Mouse (Mus musculus) hindbrain, embryonic 13.5 days (tissue): ENCODE results near the gene Ap2a2. TPM values are rescaled to one million over a fixed set of nuclear protein-coding genes. Genes with fewer than 3 reads are reported as not detected.

ENCODE experiments used
- ATAC-seq: fragments of 200-750 bp; cut with Nextera tagmentation; 2 replicates; pipeline ENCODE4 v1.8.0; 2017; ENCODE audit warnings: moderate TSS enrichment; ENCODE audit not compliant: low FRiP score
- H3K27ac ChIP-seq: fragments of 300-500 bp; sonication (generic); 2 replicates; pipeline ENCODE4 v1.5.1; 2015; ENCODE audit warnings: inconsistent platforms, mild to moderate bottlenecking, moderate library complexity
- H3K27me3 ChIP-seq: fragments of 300-500 bp; sonication (generic); 2 replicates; pipeline ENCODE4 v1.6.1; 2015; ENCODE audit warnings: mild to moderate bottlenecking, inconsistent platforms
- H3K36me3 ChIP-seq: fragments of 300-500 bp; sonication (generic); 2 replicates; pipeline ENCODE4 v1.6.1; 2015; ENCODE audit warnings: mild to moderate bottlenecking, inconsistent platforms
- H3K4me1 ChIP-seq: fragments of 300-500 bp; sonication (generic); replicated peaks from 2 replicates; pipeline ENCODE4 v1.6.1; 2015; ENCODE audit warnings: inconsistent platforms
- H3K4me2 ChIP-seq: fragments of 300-500 bp; sonication (generic); 2 replicates; pipeline ENCODE4 v1.6.1; 2015; ENCODE audit warnings: inconsistent platforms, mild to moderate bottlenecking, moderate library complexity
- H3K4me3 ChIP-seq: fragments of 300-500 bp; sonication (generic); 2 replicates; pipeline ENCODE4 v1.5.1; 2015; ENCODE audit warnings: mild to moderate bottlenecking, inconsistent platforms
- H3K9ac ChIP-seq: fragments of 300-500 bp; sonication (generic); 2 replicates; pipeline ENCODE4 v1.6.1; 2015; ENCODE audit warnings: mild to moderate bottlenecking, inconsistent platforms
- H3K9me3 ChIP-seq: fragments of 300-500 bp; sonication (generic); 2 replicates; pipeline ENCODE4 v1.6.1; 2016; ENCODE audit warnings: inconsistent platforms
- WGBS: fragments of 180-500 bp; shearing (Covaris S2); methylation state at CpG from one replicate; pipeline ENCODE4 v1.1.7; 2015; 5-methylcytosine and 5-hydroxymethylcytosine counted together
- polyA plus RNA-seq: library from polyadenylated mRNA; unstranded; fragments of >200 nt; fragmentation: Nextera tagmentation; extraction: Ambion mirVana; gene quantifications from 2 replicates; pipeline ENCODE4 v1.2.1, GENCODE M21; 2015

The Ap2a2 gene
- polyA plus RNA-seq, 1 experiment from 2014 or later, result 105 TPM

GRCm38 (mm10) chr7:141539556-141540311, 22.2 kb upstream of the Ap2a2 start, which contains the start of gene Chid1:
Gene Chid1 (minus strand): TSS chr7:141539857.
- no peaks in the 10 kb centered on the region for H3K9me3 ChIP-seq
- H3K27ac ChIP-seq, result peak within 1 kb of the TSS; percentile 88
- ATAC-seq, result peak; percentile 96
- peak within 1 kb of the TSS; percentile 67 for H3K4me3 ChIP-seq
- 0 out of 2 replicates have a peak, but pooled peaks cover 4% of the 10 kb centered on the region for H3K27me3 ChIP-seq
- peaks cover 26% of the 10 kb centered on the region for H3K4me1 ChIP-seq
- H3K4me2 ChIP-seq, result peak within 1 kb of the TSS; percentile 81
- 1% methylated on average over 46 of the region's 46 CpGs for WGBS
- H3K36me3 ChIP-seq, result no peaks in the 10 kb centered on the region; the same call in 1 of the 2 replicates
- H3K9ac ChIP-seq, result peak within 1 kb of the TSS; percentile 86

GRCm38 (mm10) chr7:141540312-141541081, 21.5 kb upstream of the Ap2a2 start:
- no peaks in the 10 kb centered on the region for H3K9me3 ChIP-seq
- ATAC-seq, result no peak; the same call in 1 of the 2 replicates

GRCm38 (mm10) chr7:141541681-141542080, 20.3 kb upstream of the Ap2a2 start:
- H3K36me3 ChIP-seq, result no peaks in the 10 kb centered on the region
- H3K9me3 ChIP-seq, result no peaks in the 10 kb centered on the region
- WGBS, result 86% methylated on average over 4 of the region's 4 CpGs
- H3K4me1 ChIP-seq, result peaks cover 26% of the 10 kb centered on the region
- no peak overlapping the region for H3K4me2 ChIP-seq
- no peak overlapping the region for H3K27ac ChIP-seq
- no peak overlapping the region for H3K9ac ChIP-seq
- no peak for ATAC-seq
- H3K27me3 ChIP-seq, result 0 out of 2 replicates have a peak, but pooled peaks cover 4% of the 10 kb centered on the region
- no peak overlapping the region for H3K4me3 ChIP-seq

More at GRCm38 (mm10) chr7:141540312-141541081, 21.5 kb upstream of the Ap2a2 start:
- H3K27me3 ChIP-seq, result 0 out of 2 replicates have a peak, but pooled peaks cover 4% of the 10 kb centered on the region
- 60% methylated on average over 13 of the region's 13 CpGs for WGBS
- H3K4me1 ChIP-seq, result peaks cover 26% of the 10 kb centered on the region
- peak overlapping the region; percentile 88 for H3K27ac ChIP-seq
- peak overlapping the region; percentile 81 for H3K4me2 ChIP-seq
- no peaks in the 10 kb centered on the region; the same call in 1 of the 2 replicates for H3K36me3 ChIP-seq
- H3K4me3 ChIP-seq, result peak overlapping the region; percentile 67
- peak overlapping the region; percentile 86 for H3K9ac ChIP-seq

GRCm38 (mm10) chr7:141542588-141542987, 19.4 kb upstream of the Ap2a2 start:
- no peak for ATAC-seq
- Histone ChIP-seq H3K36me3 (no peaks in the 10 kb centered on the region), H3K4me1 (peaks cover 26% of the 10 kb centered on the region), H3K9ac (no peak overlapping the region), H3K27ac (no peak overlapping the region), H3K4me2 (no peak overlapping the region), H3K9me3 (no peaks in the 10 kb centered on the region), H3K4me3 (no peak overlapping the region), H3K27me3 (0 out of 2 replicates have a peak, but pooled peaks cover 4% of the 10 kb centered on the region)
- WGBS, result 96% methylated on average over 2 of the region's 2 CpGs

GRCm38 (mm10) chr7:141544654-141545053, 17.3 kb upstream of the Ap2a2 start:
- Histone ChIP-seq H3K4me3 (no peak overlapping the region), H3K9ac (no peak overlapping the region), H3K4me2 (no peak overlapping the region), H3K27ac (no peak overlapping the region), H3K9me3 (no peaks in the 10 kb centered on the region), H3K27me3 (0 out of 2 replicates have a peak, but pooled peaks cover 4% of the 10 kb centered on the region), H3K36me3 (no peaks in the 10 kb centered on the region), H3K4me1 (peaks cover 13% of the 10 kb centered on the region)
- 77% methylated on average over 4 of the region's 4 CpGs for WGBS
- ATAC-seq, result no peak

GRCm38 (mm10) chr7:141549432-141550061, 12.4 kb upstream of the Ap2a2 start:
- WGBS, result 86% methylated on average over 3 of the region's 3 CpGs

GRCm38 (mm10) chr7:141550464-141550863, 11.5 kb upstream of the Ap2a2 start:
- H3K4me1 ChIP-seq, result no peaks in the 10 kb centered on the region
- 82% methylated on average over 2 of the region's 2 CpGs for WGBS
- H3K36me3 ChIP-seq, result no peaks in the 10 kb centered on the region
- no peak overlapping the region for H3K4me2 ChIP-seq
- H3K9me3 ChIP-seq, result no peaks in the 10 kb centered on the region
- no peaks in the 10 kb centered on the region for H3K27me3 ChIP-seq
- no peak overlapping the region for H3K9ac ChIP-seq
- no peak for ATAC-seq
- H3K4me3 ChIP-seq, result no peak overlapping the region
- H3K27ac ChIP-seq, result no peak overlapping the region

More at GRCm38 (mm10) chr7:141549432-141550061, 12.4 kb upstream of the Ap2a2 start:
- no peaks in the 10 kb centered on the region for H3K36me3 ChIP-seq
- no peaks in the 10 kb centered on the region for H3K9me3 ChIP-seq
- H3K9ac ChIP-seq, result no peak overlapping the region
- H3K27ac ChIP-seq, result no peak overlapping the region
- no peaks in the 10 kb centered on the region for H3K4me1 ChIP-seq
- no peak overlapping the region for H3K4me3 ChIP-seq
- no peak for ATAC-seq
- no peaks in the 10 kb centered on the region for H3K27me3 ChIP-seq
- no peak overlapping the region for H3K4me2 ChIP-seq

- Histone ChIP-seq H3K4me3 (no peak overlapping the region), H3K36me3 (no peaks in the 10 kb centered on the region), H3K9me3 (no peaks in the 10 kb centered on the region), H3K27me3 (0 out of 2 replicates have a peak, but pooled peaks cover 3% of the 10 kb centered on the region), H3K9ac (no peak overlapping the region), H3K27ac (no peak overlapping the region), H3K4me1 (peaks cover 11% of the 10 kb centered on the region), H3K4me2 (no peak overlapping the region)
- no peak for ATAC-seq
- 80% methylated on average over 4 of the region's 4 CpGs for WGBS
These were observed 3.6 kb upstream of the Ap2a2 start for GRCm38 (mm10) chr7:141558329-141558776.

GRCm38 (mm10) chr7:141558946-141559345, 3.0 kb upstream of the Ap2a2 start:
- Histone ChIP-seq H3K36me3 (no peaks in the 10 kb centered on the region), H3K9me3 (no peaks in the 10 kb centered on the region), H3K4me3 (no peak overlapping the region), H3K9ac (no peak overlapping the region), H3K27me3 (0 out of 2 replicates have a peak, but pooled peaks cover 3% of the 10 kb centered on the region), H3K4me1 (peaks cover 17% of the 10 kb centered on the region), H3K4me2 (no peak overlapping the region), H3K27ac (no peak overlapping the region)
- ATAC-seq, result no peak

GRCm38 (mm10) chr7:141559726-141560325, 2.1 kb upstream of the Ap2a2 start:
- H3K9ac ChIP-seq, result no peak overlapping the region

GRCm38 (mm10) chr7:141560471-141560870, 1.5 kb upstream of the Ap2a2 start:
- no peak overlapping the region for H3K9ac ChIP-seq
- 85% methylated on average over 4 of the region's 4 CpGs for WGBS
- peaks cover 28% of the 10 kb centered on the region for H3K4me1 ChIP-seq
- H3K4me3 ChIP-seq, result no peak overlapping the region
- ATAC-seq, result no peak
- no peak overlapping the region for H3K4me2 ChIP-seq
- H3K36me3 ChIP-seq, result peaks cover 3% of the 10 kb centered on the region
- H3K27me3 ChIP-seq, result 0 out of 2 replicates have a peak, but pooled peaks cover 3% of the 10 kb centered on the region
- H3K27ac ChIP-seq, result no peak overlapping the region
- H3K9me3 ChIP-seq, result no peaks in the 10 kb centered on the region

More at GRCm38 (mm10) chr7:141559726-141560325, 2.1 kb upstream of the Ap2a2 start:
- H3K4me2 ChIP-seq, result no peak overlapping the region
- no peak overlapping the region for H3K27ac ChIP-seq
- no peaks in the 10 kb centered on the region for H3K9me3 ChIP-seq
- 80% methylated on average over 2 of the region's 2 CpGs for WGBS
- 0 out of 2 replicates have a peak, but pooled peaks cover 3% of the 10 kb centered on the region for H3K27me3 ChIP-seq
- no peak overlapping the region for H3K4me3 ChIP-seq
- H3K4me1 ChIP-seq, result peaks cover 25% of the 10 kb centered on the region
- ATAC-seq, result no peak
- H3K36me3 ChIP-seq, result no peaks in the 10 kb centered on the region
